Mouse (Mus musculus) forebrain, embryonic 14.5 days (tissue): Measurements from ENCODE around the gene Tmsb10. TPM values are rescaled to one million over a fixed set of nuclear protein-coding genes. Genes with fewer than 3 reads are reported as not detected.

Experiments
- ATAC-seq: fragments of 200-750 bp; cut with Nextera tagmentation; 2 replicates; pipeline ENCODE4 v1.8.0; 2017; ENCODE audit warnings: mild to moderate bottlenecking, moderate library complexity
- DNase-seq: peaks from one replicate; pipeline ENCODE4 v3.0.0-alpha.2; 2015; ENCODE audit warnings: low spot score
- H3K27ac ChIP-seq: fragments of 300-500 bp; sonication (generic); 2 replicates; pipeline ENCODE4 v1.5.1; 2014; ENCODE audit warnings: low read depth, mild to moderate bottlenecking, control low read depth, low read length, moderate library complexity
- H3K27me3 ChIP-seq: fragments of 300-500 bp; sonication (generic); replicated peaks from 2 replicates; pipeline ENCODE4 v1.6.1; 2014; ENCODE audit warnings: low read length, control low read depth, mixed read lengths; ENCODE audit not compliant: control insufficient read depth, insufficient read depth
- H3K36me3 ChIP-seq: fragments of 300-500 bp; sonication (generic); 2 replicates; pipeline ENCODE4 v1.6.1; 2014; ENCODE audit warnings: low read length, control low read depth; ENCODE audit not compliant: control insufficient read depth, insufficient read depth
- H3K4me1 ChIP-seq: fragments of 300-500 bp; sonication (generic); 2 replicates; pipeline ENCODE4 v1.6.1; 2014; ENCODE audit warnings: antibody characterized with exemption, low read length, control low read depth; ENCODE audit not compliant: control insufficient read depth, insufficient read depth
- H3K4me2 ChIP-seq: fragments of 300-500 bp; sonication (generic); 2 replicates; pipeline ENCODE4 v1.6.1; 2014; ENCODE audit warnings: mild to moderate bottlenecking, control low read depth, low read length
- H3K4me3 ChIP-seq: fragments of 300-500 bp; sonication (generic); 2 replicates; pipeline ENCODE4 v1.5.1; 2014; ENCODE audit warnings: low read depth, low read length, control low read depth
- H3K9ac ChIP-seq: fragments of 300-500 bp; sonication (generic); 2 replicates; pipeline ENCODE4 v1.6.1; 2014; ENCODE audit warnings: mild to moderate bottlenecking, low read length, control low read depth, moderate library complexity
- H3K9me3 ChIP-seq: fragments of 300-500 bp; sonication (generic); replicated peaks from 2 replicates; pipeline ENCODE4 v1.6.1; 2016; ENCODE audit warnings: low read length, control low read depth, mixed read lengths; ENCODE audit not compliant: control insufficient read depth
- WGBS: fragments of 180-500 bp; shearing (Covaris S2); extraction: QIAGEN DNeasy Blood & Tissue Kit; methylation state at CpG from one replicate; pipeline ENCODE4 v1.1.7; 2014; 5-methylcytosine and 5-hydroxymethylcytosine counted together
- polyA plus RNA-seq: library from polyadenylated mRNA; unstranded; fragments of >200 nt; fragmentation: Nextera tagmentation; extraction: Ambion mirVana; gene quantifications from 2 replicates; pipeline ENCODE4 v1.2.1, GENCODE M21; 2014

Gene Tmsb10
- polyA plus RNA-seq, 1 experiment from 2014 or later: 4,907 TPM

- 24% methylated on average over 4 of the region's 4 CpGs for whole genome bisulfite sequencing
- no peaks in the 10 kb centered on the region for H3K27me3 ChIP-seq
- ATAC-seq: no peak
- peak overlapping the region; percentile 94 for H3K4me3 ChIP-seq
- H3K27ac ChIP-seq: peak overlapping the region; percentile 94
- no peaks in the 10 kb centered on the region; the same call in 1 of the 2 replicates for H3K36me3 ChIP-seq
- DNase-seq: peak; percentile 12
- peak overlapping the region; percentile 61 for H3K4me2 ChIP-seq
- peaks cover 5% of the 10 kb centered on the region for H3K4me1 ChIP-seq
- H3K9me3 ChIP-seq: no peaks in the 10 kb centered on the region
- H3K9ac ChIP-seq: peak overlapping the region; percentile 100
Measured at GRCm38 (mm10) chr6:72959175-72959574, 627 bp upstream of the Tmsb10 start.

GRCm38 (mm10) chr6:72957676-72958641 lies 589 bp downstream of the Tmsb10 start:
- no peaks in the 10 kb centered on the region for H3K27me3 ChIP-seq
- ATAC-seq: peak; percentile 87
- H3K9ac ChIP-seq: peak overlapping the region; percentile 100
- WGBS: 1% methylated on average over 74 of the region's 75 CpGs
- peak overlapping the region; percentile 94 for H3K4me3 ChIP-seq
- peaks cover 5% of the 10 kb centered on the region for H3K4me1 ChIP-seq
- DNase-seq: peak; percentile 91
- no peaks in the 10 kb centered on the region for H3K9me3 ChIP-seq
- peak overlapping the region; percentile 61 for H3K4me2 ChIP-seq
- peak overlapping the region; percentile 94 for H3K27ac ChIP-seq
- no peaks in the 10 kb centered on the region; the same call in 1 of the 2 replicates for H3K36me3 ChIP-seq

GRCm38 (mm10) chr6:72957093-72957435 lies 1.5 kb downstream of the Tmsb10 start:
- ATAC-seq (no peak), DNase-seq (peak; percentile 16)
- Histone ChIP-seq H3K9me3 (no peaks in the 10 kb centered on the region), H3K4me1 (peaks cover 5% of the 10 kb centered on the region), H3K4me2 (peak overlapping the region; percentile 61), H3K36me3 (no peaks in the 10 kb centered on the region; the same call in 1 of the 2 replicates), H3K27ac (peak overlapping the region; percentile 84; the same call in 1 of the 2 replicates), H3K4me3 (peak overlapping the region; percentile 94), H3K27me3 (no peaks in the 10 kb centered on the region), H3K9ac (peak overlapping the region; percentile 100)
- WGBS: 2% methylated on average over 14 of the region's 14 CpGs

- peak; percentile 35 for ATAC-seq
- H3K27me3 ChIP-seq: no peaks in the 10 kb centered on the region
- peak overlapping the region; percentile 61 for H3K4me2 ChIP-seq
- no peaks in the 10 kb centered on the region for H3K9me3 ChIP-seq
- H3K4me3 ChIP-seq: peak overlapping the region; percentile 94
- 3% methylated on average over 15 of the region's 15 CpGs for WGBS
- peak overlapping the region; percentile 84 for H3K27ac ChIP-seq
- H3K9ac ChIP-seq: peak overlapping the region; percentile 100
- peaks cover 5% of the 10 kb centered on the region for H3K4me1 ChIP-seq
- DNase-seq: peak; percentile 69
- no peaks in the 10 kb centered on the region; the same call in 1 of the 2 replicates for H3K36me3 ChIP-seq
Measured at GRCm38 (mm10) chr6:72956199-72957092, 2.1 kb downstream of the Tmsb10 start.

- peak overlapping the region; percentile 94 for H3K4me3 ChIP-seq
- WGBS: 50% methylated on average over 8 of the region's 8 CpGs
Measured at GRCm38 (mm10) chr6:72955517-72956198, 2.9 kb downstream of the Tmsb10 start.

GRCm38 (mm10) chr6:72954786-72955185 lies 3.8 kb downstream of the Tmsb10 start:
- Histone ChIP-seq H3K4me2 (no peak overlapping the region), H3K9me3 (no peaks in the 10 kb centered on the region), H3K4me3 (no peak overlapping the region), H3K4me1 (peaks cover 5% of the 10 kb centered on the region), H3K27me3 (no peaks in the 10 kb centered on the region), H3K9ac (no peak overlapping the region), H3K36me3 (no peaks in the 10 kb centered on the region; the same call in 1 of the 2 replicates), H3K27ac (peak overlapping the region; percentile 84; the same call in 1 of the 2 replicates)
- WGBS: 64% methylated on average over 7 of the region's 7 CpGs
- ATAC-seq (no peak), DNase-seq (peak; percentile 11)

More at GRCm38 (mm10) chr6:72955517-72956198, 2.9 kb downstream of the Tmsb10 start:
- DNase-seq (peak; percentile 41), ATAC-seq (no peak)
- Histone ChIP-seq H3K36me3 (no peaks in the 10 kb centered on the region; the same call in 1 of the 2 replicates), H3K4me1 (peaks cover 5% of the 10 kb centered on the region), H3K27me3 (no peaks in the 10 kb centered on the region), H3K9ac (peak overlapping the region; percentile 100), H3K9me3 (no peaks in the 10 kb centered on the region), H3K27ac (peak overlapping the region; percentile 84), H3K4me2 (peak overlapping the region; percentile 61)

- H3K36me3 ChIP-seq: no peaks in the 10 kb centered on the region; the same call in 1 of the 2 replicates
- H3K27me3 ChIP-seq: no peaks in the 10 kb centered on the region
- WGBS: 96% methylated on average over 2 of the region's 2 CpGs
- no peak overlapping the region for H3K9ac ChIP-seq
- no peaks in the 10 kb centered on the region for H3K9me3 ChIP-seq
- no peak overlapping the region for H3K4me3 ChIP-seq
- DNase-seq (no peak), ATAC-seq (no peak)
- H3K27ac ChIP-seq: no peak overlapping the region
- peaks cover 5% of the 10 kb centered on the region for H3K4me1 ChIP-seq
- no peak overlapping the region for H3K4me2 ChIP-seq
Measured at GRCm38 (mm10) chr6:72952967-72953366, 5.6 kb downstream of the Tmsb10 start.

GRCm38 (mm10) chr6:72952221-72952620 lies 6.3 kb downstream of the Tmsb10 start:
- no peaks in the 10 kb centered on the region for H3K27me3 ChIP-seq

More at GRCm38 (mm10) chr6:72952221-72952620, 6.3 kb downstream of the Tmsb10 start:
- ATAC-seq: no peak
- Histone ChIP-seq H3K4me3 (no peak overlapping the region), H3K9ac (no peak overlapping the region), H3K9me3 (no peaks in the 10 kb centered on the region), H3K36me3 (no peaks in the 10 kb centered on the region; the same call in 1 of the 2 replicates), H3K4me2 (no peak overlapping the region), H3K27ac (no peak overlapping the region), H3K4me1 (peaks cover 5% of the 10 kb centered on the region)
- 84% methylated on average over 2 of the region's 2 CpGs for WGBS
- DNase-seq: no peak
